23 mouse cellular contexts compared by ENCODE assay signal in the genomic region with DNA sequence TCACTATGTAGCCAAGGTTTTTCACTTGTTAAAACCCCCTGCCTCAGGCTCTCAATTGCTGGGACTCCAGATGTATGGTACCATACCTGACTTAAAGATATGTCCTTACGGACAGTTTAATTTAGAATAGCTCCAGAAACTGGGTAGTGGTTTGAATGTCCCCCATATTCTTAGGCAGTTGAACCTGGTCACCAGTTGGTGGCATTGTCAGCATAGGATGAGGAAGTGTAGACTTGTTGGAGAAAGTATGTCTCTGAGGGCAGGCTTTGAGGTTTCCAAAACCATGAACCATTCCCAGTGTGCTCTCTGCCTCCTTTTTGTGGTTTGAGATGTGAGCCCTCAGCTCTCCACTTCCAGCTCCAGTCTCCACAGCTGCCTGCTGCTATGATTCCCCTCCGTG.
A peak's percentile ranks its signal among the peaks of the same experiment; 100 is the strongest.
DNase-seq lines count a peak whose midpoint lies in the region; ATAC-seq and TF ChIP-seq lines count a peak whose summit lies in the region.
"Had no signal": no experiment of that assay in that cellular context is flagged by ENCODE, and none has a peak within 500 bp of the region (broad histone marks: within the 10 kb centered on the region; RNA-seq: fewer than 3 reads in every experiment).

No protein-coding gene starts in this region.

- dilution Hi-C loops in CH12.LX (cut with MboI; ENCODE audit: extremely low pct_ligation_motif_present, extremely low pct_unique_long_range_greater_than_20kb, low sequenced_read_pairs) = no loop called here

- H3K36me3 ChIP-seq in heart, adult 2 months (ENCODE audit: control insufficient read depth, insufficient read depth, low read length) = no peaks in the 10 kb centered on the region
- no peaks in the 10 kb centered on the region for H3K36me3 ChIP-seq in liver, postnatal 0 days (replicated peaks; ENCODE audit: insufficient read depth, low read length)
- no peaks in the 10 kb centered on the region for H3K36me3 ChIP-seq in liver, embryonic 12.5 days
- no peaks in the 10 kb centered on the region for H3K36me3 ChIP-seq in CH12.LX (replicated peaks in 1 of 2; ENCODE audit: control insufficient read depth in 1 of 2, insufficient read depth in 1 of 2, low read length in 1 of 2)
- H3K36me3 ChIP-seq in myocyte (ENCODE audit: control insufficient read depth, insufficient read depth) = no peaks in the 10 kb centered on the region
- H3K36me3 ChIP-seq: embryonic facial prominence, embryonic 13.5 days; heart, embryonic 12.5 days; limb, embryonic 13.5 days had no signal

- no peak for DNase-seq in heart, adult 2 months
- DNase-seq in heart, adult 18-20 months = no peak
- no peak for DNase-seq in liver, postnatal 0 days
- no peak for DNase-seq in CH12.LX (ENCODE audit: extremely low read depth)
- no peak for DNase-seq in urinary bladder, adult 2 months (ENCODE audit: low spot score)
- DNase-seq: adrenal gland, postnatal 36 days; cerebellum, adult 2 months; cerebellum, postnatal 36 days; heart, postnatal 4 days; kidney, adult 8-10 months; kidney, postnatal 4 days; midbrain, embryonic 14.5 days; right cerebral cortex, postnatal 14 days; thymus, adult 18-20 months; thymus, postnatal 4 days had no signal

- intact Hi-C loops in heart, adult 2 months (cut with DNase I) = no loop called here

- peak; percentile 36 for TF ChIP-seq CTCF in heart, adult 2 months (IDR thresholded peaks at IDR 0.05)
- peak; percentile 9; the same call in 1 of the 2 replicates for TF ChIP-seq CTCF in liver, postnatal 0 days (IDR thresholded peaks at IDR 0.05; ENCODE audit: low read depth)
- TF ChIP-seq CTCF in CH12.LX (conservative IDR thresholded peaks at IDR 0.05 in 1 of 2, IDR thresholded peaks at IDR 0.05 in 1 of 2; ENCODE audit: low read depth in 2 of 2, low read length in 2 of 2) = peak in 1 of 2 experiments; percentile 62; a peak in 2 of 4 replicates

- H3K27me3 ChIP-seq in heart, adult 2 months (ENCODE audit: control insufficient read depth, insufficient read depth, low read length) = no peaks in the 10 kb centered on the region
- no peaks in the 10 kb centered on the region for H3K27me3 ChIP-seq in liver, postnatal 0 days (ENCODE audit: insufficient read depth, low read length)
- H3K27me3 ChIP-seq in liver, embryonic 12.5 days (replicated peaks) = no peaks in the 10 kb centered on the region
- H3K27me3 ChIP-seq in CH12.LX (replicated peaks) = no peaks in the 10 kb centered on the region
- H3K27me3 ChIP-seq in myocyte (ENCODE audit: control insufficient read depth, insufficient read depth, insufficient read length) = no peaks in the 10 kb centered on the region
- H3K27me3 ChIP-seq: embryonic facial prominence, embryonic 13.5 days; limb, embryonic 13.5 days; megakaryocyte, embryonic 14.5 days had no signal

- no peak overlapping the region for H3ac ChIP-seq in myocyte (ENCODE audit: control insufficient read depth, insufficient read length)

- H3K4me1 ChIP-seq in heart, adult 2 months (ENCODE audit: control insufficient read depth, insufficient read depth, low read length) = no peaks in the 10 kb centered on the region
- H3K4me1 ChIP-seq in liver, postnatal 0 days (ENCODE audit: insufficient read depth) = no peaks in the 10 kb centered on the region
- no peaks in the 10 kb centered on the region for H3K4me1 ChIP-seq in liver, embryonic 12.5 days
- no peaks in the 10 kb centered on the region for H3K4me1 ChIP-seq in CH12.LX (ENCODE audit: control insufficient read depth in 1 of 2, insufficient read depth in 2 of 2)
- H3K4me1 ChIP-seq: embryonic facial prominence, embryonic 13.5 days; heart, embryonic 12.5 days; limb, embryonic 13.5 days; megakaryocyte, embryonic 14.5 days had no signal

- ATAC-seq in liver, postnatal 0 days = no peak
- ATAC-seq in liver, embryonic 12.5 days = no peak
- ATAC-seq: forebrain, embryonic 16.5 days had no signal

- WGBS in heart, adult 2 months = 82% methylated on average over 2 of the region's 2 CpGs
- WGBS in liver, postnatal 0 days (ENCODE audit: insufficient replicate concordance) = 62% methylated on average over 2 of the region's 2 CpGs
- WGBS in liver, embryonic 12.5 days (ENCODE audit: insufficient replicate concordance) = 60% methylated on average over 2 of the region's 2 CpGs

- TF ChIP-seq RAD21 in CH12.LX (IDR thresholded peaks at IDR 0.05; ENCODE audit: low read depth, low read length) = peak; percentile 60

- no peaks in the 10 kb centered on the region for H3K79me2 ChIP-seq in heart, adult 2 months (replicated peaks; ENCODE audit: control insufficient read depth, insufficient read depth, low read length)
- H3K79me2 ChIP-seq in CH12.LX (replicated peaks; ENCODE audit: control insufficient read depth, extremely low read depth, insufficient read depth, poor library complexity, severe bottlenecking) (no peaks in the 10 kb centered on the region), myocyte (ENCODE audit: control insufficient read depth, insufficient read depth) (no peaks in the 10 kb centered on the region)

- no peak overlapping the region for H3K9ac ChIP-seq in heart, adult 2 months (ENCODE audit: low read depth, low read length)
- no peak overlapping the region for H3K9ac ChIP-seq in liver, postnatal 0 days (replicated peaks)
- no peak overlapping the region for H3K9ac ChIP-seq in liver, embryonic 12.5 days
- no peak overlapping the region for H3K9ac ChIP-seq in CH12.LX (ENCODE audit: insufficient read depth, low read depth)
- H3K9ac ChIP-seq: embryonic facial prominence, embryonic 13.5 days; heart, embryonic 12.5 days; limb, embryonic 13.5 days; liver, embryonic 14.5 days had no signal

- no peaks in the 10 kb centered on the region for H3K9me3 ChIP-seq in liver, postnatal 0 days (ENCODE audit: low read length)
- peaks cover 10% of the 10 kb centered on the region for H3K9me3 ChIP-seq in liver, embryonic 12.5 days (replicated peaks)
- H3K9me3 ChIP-seq in CH12.LX (replicated peaks; ENCODE audit: low read length) = peaks cover 8% of the 10 kb centered on the region
- H3K9me3 ChIP-seq: heart, embryonic 12.5 days had no signal

- H3K27ac ChIP-seq in heart, adult 2 months = no peak overlapping the region
- no peak overlapping the region for H3K27ac ChIP-seq in liver, postnatal 0 days (ENCODE audit: low read depth)
- no peak overlapping the region for H3K27ac ChIP-seq in liver, embryonic 12.5 days
- H3K27ac ChIP-seq in CH12.LX (ENCODE audit: insufficient read depth, low read depth) = no peak overlapping the region
- H3K27ac ChIP-seq: embryonic facial prominence, embryonic 13.5 days; limb, embryonic 13.5 days; liver, embryonic 14.5 days had no signal

- no peak for TF ChIP-seq EP300 in heart, adult 2 months (IDR thresholded peaks at IDR 0.05; ENCODE audit: insufficient read depth, low read depth, low read length)
- no peak for TF ChIP-seq EP300 in liver, postnatal 0 days (IDR thresholded peaks at IDR 0.05; ENCODE audit: low read depth)
- no peak for TF ChIP-seq EP300 in CH12.LX (IDR thresholded peaks at IDR 0.05; ENCODE audit: low read length)

- H3K4me2 ChIP-seq in liver, postnatal 0 days (ENCODE audit: low read depth, low read length) = no peak overlapping the region
- no peak overlapping the region for H3K4me2 ChIP-seq in liver, embryonic 12.5 days
- H3K4me2 ChIP-seq in CH12.LX (ENCODE audit: insufficient read depth, low read depth, poor library complexity, severe bottlenecking) (no peak overlapping the region), myocyte (ENCODE audit: low read depth) (peak overlapping the region; percentile 27)
- H3K4me2 ChIP-seq: embryonic facial prominence, embryonic 13.5 days; heart, embryonic 12.5 days; limb, embryonic 13.5 days had no signal

- no peak for TF ChIP-seq POLR2A in heart, adult 2 months (IDR thresholded peaks at IDR 0.05; ENCODE audit: insufficient read depth, low read depth, low read length)
- TF ChIP-seq POLR2A in CH12.LX (IDR thresholded peaks at IDR 0.05; ENCODE audit: low read depth, low read length) = no peak
- no peak for TF ChIP-seq POLR2A in myocyte (IDR thresholded peaks at IDR 0.05; ENCODE audit: insufficient read length, low read depth)

- H3K4me3 ChIP-seq in heart, adult 2 months = no peak overlapping the region
- H3K4me3 ChIP-seq in liver, postnatal 0 days (ENCODE audit: low read depth, low read length) = no peak overlapping the region
- no peak overlapping the region for H3K4me3 ChIP-seq in liver, embryonic 12.5 days
- H3K4me3 ChIP-seq in CH12.LX (replicated peaks in 1 of 3; ENCODE audit: low read depth in 2 of 3, low read length in 2 of 3, poor library complexity in 1 of 3) (no peak overlapping the region), myocyte (no peak overlapping the region)
- H3K4me3 ChIP-seq: embryonic facial prominence, embryonic 13.5 days; heart, embryonic 12.5 days; limb, embryonic 13.5 days; megakaryocyte, embryonic 14.5 days had no signal

- in situ Hi-C loops in CH12.LX (cut with MboI; ENCODE audit: low pct_ligation_motif_present, low pct_unique_long_range_greater_than_20kb, low sequenced_read_pairs) = no loop called here

TF ChIP-seq in CH12.LX, 34 proteins besides CTCF, POLR2A, EP300 and RAD21:
- no peak for TF ChIP-seq ZKSCAN1 (IDR thresholded peaks at IDR 0.05; ENCODE audit: borderline replicate concordance, low read depth, low read length)
- peak; percentile 18; the same call in 1 of the 2 replicates for TF ChIP-seq ZC3H11A (IDR thresholded peaks at IDR 0.05; ENCODE audit: low read depth, low read length)
- peak; percentile 64 for TF ChIP-seq SMC3 (IDR thresholded peaks at IDR 0.05; ENCODE audit: low read depth, low read length)

TF ChIP-seq in myocyte, 11 proteins besides CTCF, POLR2A, EP300 and RAD21:
- TF ChIP-seq USF1 (IDR thresholded peaks at IDR 0.05; ENCODE audit: low read depth) = no peak
- TF ChIP-seq MYOG (IDR thresholded peaks at IDR 0.05; ENCODE audit: control insufficient read depth in 1 of 3, insufficient read depth in 1 of 3, insufficient read length in 2 of 3, low read depth in 2 of 3) = peak in 1 of 3 experiments; percentile 45
- TF ChIP-seq POLR2AphosphoS2 (IDR thresholded peaks at IDR 0.05; ENCODE audit: insufficient read length, low read depth) = no peak
- TF ChIP-seq MAX (IDR thresholded peaks at IDR 0.05; ENCODE audit: low read depth) = no peak
- TF ChIP-seq SRF (IDR thresholded peaks at IDR 0.05; ENCODE audit: control insufficient read depth, insufficient read length, low read depth) = no peak
- TF ChIP-seq MYOD1 (IDR thresholded peaks at IDR 0.05; ENCODE audit: control insufficient read depth in 1 of 3, insufficient read length in 2 of 3, low read depth in 2 of 3) = peak in 1 of 3 experiments; percentile 27
TF ChIP-seq in myocyte: peak in this region for 2.
